Mouse (Mus musculus) heart, postnatal 36 days (tissue): ENCODE data around the gene Kcns1. TPM values are rescaled to one million over a fixed set of nuclear protein-coding genes. Genes with fewer than 3 reads are reported as not detected.
A peak's percentile ranks its signal among the peaks of the same experiment; 100 is the strongest.

Experiments
- DNase-seq, 2 experiments: peaks; one replicate each; pipeline ENCODE4 v3.0.0; 2021 to 2022
- intact Hi-C: fragments of 180-260 bp; cut with DNase I; formaldehyde crosslinking; loops from one replicate; pipeline ENCODE4 v1.15.1; 2025
- total RNA-seq, 2 experiments: library from RNA; stranded (reverse); gene quantifications; 2 replicates each; pipeline ENCODE4 v1.2.3; 2021

The Kcns1 gene
- total RNA-seq, 2 experiments from 2014 or later = not detected

DNA sequence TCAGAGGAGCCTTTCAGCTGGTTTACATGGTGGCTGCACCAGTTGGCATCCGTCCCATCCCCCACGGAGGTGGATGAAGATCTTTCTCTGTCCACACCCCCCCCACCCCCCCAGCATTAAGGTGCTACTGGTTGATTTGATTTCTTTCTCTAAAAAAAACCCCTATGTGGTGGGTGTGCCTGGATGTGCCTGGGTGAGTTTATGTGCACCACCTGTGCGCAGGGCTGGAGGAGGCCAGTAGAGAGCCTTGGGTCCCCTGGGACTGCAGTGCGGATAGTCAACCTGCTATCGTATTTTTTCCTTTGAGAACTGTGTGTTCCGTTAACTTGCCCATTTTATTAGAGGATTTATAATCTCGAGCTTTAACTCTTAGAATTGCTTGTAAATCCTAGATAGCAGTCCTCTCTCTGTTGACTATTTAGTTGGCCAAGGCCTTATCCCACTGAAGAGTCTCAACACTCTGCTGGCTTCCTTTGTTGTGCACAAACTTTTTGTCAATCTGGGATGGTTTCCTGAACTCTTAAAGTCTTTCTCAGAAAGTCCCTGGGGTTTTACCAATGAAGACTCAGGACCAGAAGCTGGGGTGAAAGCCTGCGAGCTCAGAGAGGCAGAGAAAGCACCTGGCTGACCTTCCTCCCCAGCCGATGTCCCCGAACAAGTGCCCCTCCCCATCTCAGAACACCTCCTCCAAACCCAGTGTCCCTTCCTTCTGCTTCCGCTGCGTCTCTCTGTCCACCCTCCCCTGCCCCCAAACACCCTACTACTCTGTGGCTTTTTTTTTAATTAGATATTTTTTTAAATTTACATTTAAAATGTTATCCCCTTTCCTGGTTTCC is 42.1 kb downstream of the Kcns1 start:
- DNase-seq = no peak
- intact Hi-C loops = no loop called here

DNA sequence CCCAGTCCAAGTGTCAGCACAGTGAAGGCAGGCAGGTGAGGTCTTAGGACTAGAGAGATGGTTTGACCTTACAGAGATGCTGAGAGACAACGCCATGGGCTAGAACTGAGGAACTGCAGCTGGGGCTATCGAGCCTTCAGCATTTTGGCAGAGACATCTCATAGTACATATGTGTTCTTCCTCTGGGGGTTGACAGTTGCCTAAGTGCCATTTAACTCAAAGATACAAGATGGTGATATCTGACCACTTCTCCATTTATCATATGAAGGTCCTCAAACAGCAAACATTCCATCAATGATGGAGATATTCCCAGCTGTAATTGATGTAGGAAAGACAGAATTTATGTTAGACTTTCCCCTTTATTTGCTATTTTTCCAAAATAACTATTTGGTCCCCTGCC is 43.6 kb downstream of the Kcns1 start:
- intact Hi-C loops = no loop called here
- DNase-seq = no peak

DNA sequence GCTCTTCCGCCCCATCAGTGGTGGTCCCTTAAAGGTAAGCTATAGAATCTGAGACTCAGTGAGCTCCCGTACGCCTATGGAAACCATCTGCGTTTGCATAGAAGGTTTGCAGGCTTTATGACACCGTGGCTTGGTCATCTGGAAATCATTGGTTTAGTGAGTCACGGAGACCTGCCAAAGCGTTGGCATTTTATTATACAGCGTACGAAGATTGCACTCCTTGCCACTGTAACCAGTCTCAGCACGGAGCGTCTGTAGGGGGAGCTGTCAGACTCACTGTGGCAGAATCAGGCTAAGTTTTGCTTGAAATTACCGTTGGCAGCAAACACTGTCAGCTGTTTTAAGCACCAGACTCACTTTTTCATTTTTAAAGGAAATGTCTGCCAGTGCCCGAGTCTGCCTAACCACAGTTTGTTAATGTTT is 44.4 kb downstream of the Kcns1 start:
- peak in 1 of 2 experiments; percentile 23 for DNase-seq
- intact Hi-C loops = no loop called here

DNA sequence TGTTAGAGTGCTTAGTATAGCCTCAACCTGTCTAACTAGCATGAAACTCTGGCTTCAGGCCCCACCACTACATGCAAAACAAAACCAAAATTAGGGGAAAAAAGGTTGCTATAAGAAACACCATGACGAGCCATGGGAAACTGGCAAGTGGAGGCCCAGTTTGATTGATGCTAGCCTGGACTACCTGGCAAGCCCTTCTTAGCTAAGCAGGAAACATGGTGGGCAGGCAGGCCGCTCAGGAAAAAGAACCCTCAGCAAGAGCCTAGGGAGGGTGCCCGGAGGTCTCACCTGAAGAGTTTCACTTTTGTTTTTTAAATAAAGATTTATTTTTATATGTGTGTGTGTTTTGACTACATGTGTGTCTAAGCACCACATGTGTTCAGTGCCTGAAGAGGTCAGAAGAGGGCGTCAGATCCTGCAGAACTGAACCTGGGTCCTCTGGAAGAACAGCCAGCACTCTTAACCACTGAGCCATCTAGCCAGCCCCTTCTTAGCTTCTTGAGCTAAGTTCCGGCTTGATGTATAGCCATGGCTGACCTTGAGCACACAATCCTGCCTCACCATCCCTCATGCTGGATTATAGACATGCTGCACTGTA is 47.6 kb downstream of the Kcns1 start:
- DNase-seq = no peak
- intact Hi-C loops = no loop called here

DNA sequence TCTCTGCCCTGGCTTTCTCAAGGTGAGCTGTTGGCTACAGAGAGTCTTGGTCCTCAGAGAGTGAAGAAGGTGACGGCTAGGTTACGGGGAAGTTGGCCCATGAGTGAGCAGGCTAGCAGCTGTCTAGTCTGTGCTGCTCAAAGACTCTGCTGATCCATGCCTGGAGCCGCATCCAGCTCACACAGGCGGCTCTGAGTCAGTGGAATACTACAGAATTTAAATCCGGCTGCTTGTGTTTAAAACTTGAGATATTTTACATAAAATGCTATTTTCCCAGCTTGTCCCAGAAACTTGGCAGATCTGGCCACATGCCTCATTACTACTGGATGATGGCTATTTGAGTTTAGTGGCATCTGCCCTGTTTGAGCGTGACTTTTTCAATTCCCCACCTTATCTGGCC is 51.4 kb downstream of the Kcns1 start:
- intact Hi-C loops = no loop called here

DNA sequence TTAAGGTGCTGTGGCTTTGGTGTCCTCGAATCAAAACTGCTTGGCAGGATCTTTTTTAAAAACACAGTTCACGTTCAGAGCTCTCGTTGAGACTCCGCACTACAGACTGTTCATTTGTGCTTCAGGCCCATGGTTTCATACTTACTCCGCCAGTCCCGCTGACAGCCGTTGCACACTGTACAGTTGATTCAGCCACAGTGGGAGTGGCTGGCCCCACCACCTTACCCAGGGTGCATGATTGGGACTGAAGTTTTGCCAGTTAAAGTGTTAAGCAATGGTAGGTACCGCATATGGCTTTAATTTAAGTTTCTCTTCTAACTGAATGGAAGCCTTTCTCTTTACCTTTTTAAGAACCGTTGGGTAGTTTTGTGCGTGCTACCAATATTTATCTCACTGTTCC is 55.4 kb downstream of the Kcns1 start:
- no peak for DNase-seq
- intact Hi-C loops = no loop called here

More for the DNA sequence above, 51.4 kb downstream of the Kcns1 start:
- DNase-seq = no peak

DNA sequence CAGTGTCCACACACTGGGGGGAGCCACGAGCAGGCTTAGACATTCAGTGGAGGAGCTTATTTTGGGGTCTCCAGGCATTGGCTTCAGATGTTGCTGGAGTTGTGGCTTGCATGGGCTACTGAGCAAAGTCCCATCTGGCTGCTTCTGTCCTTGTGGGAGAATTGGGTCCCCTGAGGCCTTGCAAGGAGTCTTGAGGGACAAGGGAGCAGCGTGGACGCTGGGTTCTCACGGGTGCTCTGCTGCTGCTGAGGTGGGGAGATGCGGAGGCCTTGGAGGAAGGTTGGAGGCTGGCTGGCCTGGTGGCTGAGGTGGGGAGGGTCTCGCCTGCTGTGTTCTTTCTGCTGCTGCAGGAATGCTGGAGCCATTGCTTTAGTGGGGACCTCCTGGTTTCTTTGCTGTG is 56.9 kb downstream of the Kcns1 start:
- no peak for DNase-seq
- intact Hi-C loops = no loop called here

Other genes with a start within 250 kb of the Kcns1 start
- 10 to 100 TPM; 76.0 to 76.3 TPM for gene Ywhab, start 176.2 kb downstream of the Kcns1 start, total RNA-seq
- under 1 TPM in 1 of 2 experiments, not detected in 1; 0.89 TPM for gene Pabpc1l, start 145.7 kb downstream of the Kcns1 start, total RNA-seq
- 10 to 100 TPM; 17.0 to 20.4 TPM for gene Stk4, start 100.8 kb downstream of the Kcns1 start, total RNA-seq
- gene Tomm34, start 99.9 kb downstream of the Kcns1 start, total RNA-seq = 10 to 100 TPM; 17.6 to 21.0 TPM
- not detected for gene Wfdc5, start 11.6 kb upstream of the Kcns1 start, total RNA-seq
- not detected for gene Wfdc12, start 19.5 kb upstream of the Kcns1 start, total RNA-seq
- not detected for gene Wfdc15a, start 29.0 kb upstream of the Kcns1 start, total RNA-seq
- gene Wfdc15b, start 50.5 kb upstream of the Kcns1 start, total RNA-seq = not detected
- gene Svs2, start 67.4 kb upstream of the Kcns1 start, total RNA-seq = not detected
- not detected for gene Svs3b, start 85.5 kb upstream of the Kcns1 start, total RNA-seq
- gene Svs4, start 107.3 kb upstream of the Kcns1 start, total RNA-seq = not detected
- not detected for gene Svs3a, start 118.2 kb upstream of the Kcns1 start, total RNA-seq
- gene Svs6, start 145.6 kb upstream of the Kcns1 start, total RNA-seq = not detected
- gene Svs5, start 161.6 kb upstream of the Kcns1 start, total RNA-seq = not detected
- 10 to 100 TPM in 1 of 2 experiments, 1 to 10 TPM in 1; 8.0 to 11.0 TPM for gene Slpi, start 218.0 kb upstream of the Kcns1 start, total RNA-seq
- not detected for gene Rbpjl, start 232.0 kb upstream of the Kcns1 start, total RNA-seq
- gene Matn4, start 234.0 kb upstream of the Kcns1 start, total RNA-seq = under 1 TPM; 0.51 to 0.75 TPM